Mouse (Mus musculus) T-helper 1 cell (primary cell): ENCODE data around the gene Ptprq.

Source experiments
- in situ Hi-C: fragments of 300-600 bp; cut with MboI, MseI; formaldehyde crosslinking; loops from one replicate; pipeline ENCODE4 v1.15.1; 2025; ENCODE audit warnings: high pct_unique_total_duplicates

Gene Ptprq

DNA sequence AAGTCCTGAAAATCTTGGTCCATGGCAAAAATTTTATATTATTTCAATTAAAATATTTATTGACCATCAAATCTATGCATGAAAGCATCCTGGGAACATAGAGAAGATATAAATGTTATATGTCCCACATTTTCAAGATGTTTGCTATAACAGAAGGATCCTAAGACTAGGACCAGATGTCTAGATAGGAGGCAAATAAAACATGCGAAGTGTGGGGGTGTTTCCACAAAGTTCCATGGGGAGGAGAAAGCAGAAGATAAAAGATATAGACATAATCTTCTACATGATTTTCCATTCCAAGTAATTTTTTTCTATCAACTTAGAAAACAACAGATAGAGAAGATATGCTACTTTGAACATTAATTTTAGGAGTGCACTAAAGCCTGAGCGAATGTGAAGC is 70.2 kb downstream of the Ptprq start:
- in situ Hi-C loops: no loop called here

DNA sequence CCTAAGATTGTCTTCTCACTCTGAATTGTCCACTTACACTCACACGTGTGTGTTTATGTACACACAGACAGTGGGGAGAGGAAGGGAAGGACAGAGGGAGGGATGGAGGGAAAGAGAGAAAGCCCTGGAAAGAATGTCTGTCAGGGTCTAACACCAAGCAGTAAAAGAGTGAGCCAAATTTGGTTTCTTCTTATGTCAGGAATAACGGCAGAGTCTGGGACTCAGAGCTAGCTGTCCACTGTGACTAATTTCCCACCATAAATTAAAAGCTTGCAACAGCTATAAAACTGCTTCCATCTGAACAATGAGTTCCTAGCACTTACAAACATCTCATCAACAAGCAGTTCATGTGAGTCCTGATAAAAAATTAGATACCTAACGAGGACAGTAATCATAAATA is 91.7 kb downstream of the Ptprq start:
- in situ Hi-C loops: no loop called here

DNA sequence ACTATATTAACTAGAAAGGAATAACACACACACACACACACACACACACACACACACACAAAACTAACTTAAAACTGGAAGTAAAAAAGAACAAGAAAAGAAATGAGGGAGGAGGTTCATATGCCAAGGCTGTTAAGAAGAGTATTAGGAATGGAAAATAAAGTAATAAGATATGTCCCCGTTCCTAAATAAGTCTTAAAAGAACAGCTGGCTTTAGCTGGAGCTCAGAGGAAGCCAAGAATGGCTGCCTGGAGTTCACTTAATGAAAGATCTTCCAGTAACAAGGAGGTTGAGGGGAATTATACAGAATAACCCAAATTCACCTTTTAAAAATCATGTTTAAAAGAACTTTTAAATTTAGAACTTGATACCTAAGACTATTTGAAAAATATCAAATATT is 93.2 kb downstream of the Ptprq start:
- in situ Hi-C loops: no loop called here

DNA sequence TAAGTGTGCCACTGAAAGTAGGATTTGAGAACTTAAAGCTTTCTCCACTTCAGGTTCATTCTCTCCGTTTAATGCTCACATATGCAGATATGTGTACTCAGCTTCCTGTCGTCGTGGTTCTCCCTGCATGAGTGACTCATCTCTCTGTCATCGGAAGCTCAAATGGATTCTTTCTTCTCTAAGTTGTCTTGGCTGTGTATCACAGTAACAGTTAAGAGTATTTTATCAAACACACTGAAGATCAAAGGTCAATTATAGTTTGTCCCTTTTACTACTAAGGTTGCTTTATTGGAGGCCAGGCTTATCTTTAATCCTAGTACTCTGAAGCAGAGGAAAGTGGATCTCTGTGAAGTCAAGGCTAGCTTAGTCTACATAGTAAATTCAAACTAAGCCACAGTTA is 95.6 kb downstream of the Ptprq start:
- in situ Hi-C loops: no loop called here

DNA sequence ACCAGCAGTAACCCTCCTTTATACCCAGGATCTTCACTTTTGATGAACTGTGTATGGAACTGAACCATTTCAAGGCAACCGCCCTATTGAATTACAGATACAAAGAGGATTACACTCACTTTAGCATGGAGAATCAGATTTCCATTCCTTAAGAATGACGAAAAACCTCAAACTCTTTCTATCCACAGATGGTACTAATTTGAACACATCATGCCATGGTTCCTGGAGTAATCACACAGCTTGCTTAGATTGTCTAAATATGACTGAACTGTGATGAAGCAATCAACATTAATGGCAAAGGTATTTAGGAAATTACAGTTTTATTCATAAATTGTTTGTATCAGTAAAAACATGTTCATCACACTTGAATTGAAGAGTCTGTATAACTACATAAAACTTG is 104.4 kb downstream of the Ptprq start:
- in situ Hi-C loops: no loop called here

DNA sequence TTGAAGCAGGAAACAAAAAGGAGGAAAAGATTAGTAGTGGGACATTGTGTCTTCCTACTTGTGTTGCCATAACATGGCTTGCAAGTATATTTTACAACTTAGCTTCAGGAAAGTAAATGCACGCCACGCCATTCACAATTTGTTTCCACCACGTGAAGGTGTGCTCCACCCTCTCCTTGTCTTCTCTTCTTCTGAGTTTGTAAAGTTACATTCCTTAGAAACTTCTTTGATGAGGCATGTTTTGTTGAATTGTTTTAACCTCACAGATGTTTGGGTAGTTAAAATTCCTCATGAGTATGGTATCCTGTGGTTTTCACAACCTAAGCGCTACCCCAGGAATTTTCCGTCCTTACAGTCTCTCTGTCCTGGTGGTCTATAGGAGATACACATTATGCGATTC is 118.5 kb downstream of the Ptprq start:
- in situ Hi-C loops: no loop called here

DNA sequence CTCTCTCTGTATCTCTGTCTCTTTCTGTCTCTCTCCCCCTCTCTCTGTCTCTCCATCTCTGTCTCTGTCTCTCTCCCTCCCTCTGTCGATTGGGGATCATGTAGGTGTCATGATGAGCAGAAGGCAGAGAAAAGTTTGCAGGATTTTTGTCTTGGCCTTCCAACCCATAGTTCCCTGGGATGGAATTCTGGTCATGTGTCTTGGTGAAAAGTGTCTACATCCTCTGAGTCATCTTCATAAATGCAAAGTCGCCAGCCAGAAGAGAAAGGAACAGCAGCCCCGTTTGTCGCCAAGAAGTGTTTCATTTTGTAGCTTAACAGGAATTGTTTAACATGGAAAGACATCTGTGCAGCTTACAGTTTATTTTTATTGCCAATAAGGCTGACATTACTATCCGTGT is 136.5 kb downstream of the Ptprq start:
- in situ Hi-C loops: no loop called here

DNA sequence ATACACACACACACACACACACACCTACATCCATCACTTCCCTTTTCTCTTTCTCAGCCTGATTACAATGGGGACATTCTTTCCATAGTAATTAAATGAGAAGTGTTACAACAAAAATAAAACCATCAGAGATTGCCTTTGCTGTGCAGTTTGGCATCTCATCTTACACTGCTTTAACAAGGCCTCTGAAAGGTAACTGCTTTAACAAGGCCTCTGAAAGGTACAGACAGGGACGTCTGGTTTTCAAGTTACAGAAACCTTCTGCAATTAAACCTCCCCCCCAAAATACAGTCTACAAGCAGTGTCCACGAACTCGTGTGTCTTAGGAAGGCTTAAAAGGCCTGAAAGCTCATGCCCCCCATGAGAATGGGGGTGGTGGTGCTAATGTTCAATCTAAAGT is 150.8 kb downstream of the Ptprq start:
- in situ Hi-C loops: no loop called here

DNA sequence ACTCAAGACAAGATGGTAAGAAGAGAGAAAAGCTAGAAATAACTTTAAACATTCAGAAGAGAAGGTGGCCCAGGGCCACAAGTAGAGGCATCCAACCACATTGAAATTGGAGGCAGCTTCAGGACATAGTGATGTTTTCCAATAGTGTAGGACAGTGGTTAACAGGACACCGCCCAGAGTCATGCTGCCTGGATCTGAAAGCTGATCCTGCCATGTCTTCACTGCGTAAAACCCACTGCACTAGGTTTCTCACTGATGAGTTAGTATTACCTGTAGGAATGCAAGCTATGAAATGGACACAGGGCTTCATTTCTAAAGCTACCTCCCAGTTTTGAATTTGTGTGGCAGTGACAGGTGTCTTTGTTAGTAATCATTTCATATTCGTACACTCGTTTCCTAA is 151.6 kb downstream of the Ptprq start:
- in situ Hi-C loops: no loop called here

DNA sequence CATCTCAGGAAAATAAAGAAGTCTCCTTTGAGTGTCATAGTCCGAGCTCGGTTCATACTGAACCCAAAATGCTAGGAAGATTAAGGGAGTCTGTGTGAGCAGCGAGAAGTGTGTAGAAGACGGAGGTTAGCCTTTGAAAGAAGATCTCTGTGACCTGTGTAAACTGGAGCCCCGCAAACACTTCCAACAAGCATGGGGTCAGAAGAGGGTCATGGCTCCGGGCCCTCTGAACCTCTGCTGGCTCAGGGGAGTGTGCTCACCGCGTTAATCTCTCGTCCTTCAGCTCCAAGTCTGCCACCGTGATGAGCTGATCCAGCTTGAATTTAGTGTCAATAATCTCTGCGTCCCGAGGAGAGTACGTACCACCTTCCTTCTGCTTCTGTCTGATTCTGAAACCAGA is 157.0 kb downstream of the Ptprq start:
- in situ Hi-C loops: no loop called here

DNA sequence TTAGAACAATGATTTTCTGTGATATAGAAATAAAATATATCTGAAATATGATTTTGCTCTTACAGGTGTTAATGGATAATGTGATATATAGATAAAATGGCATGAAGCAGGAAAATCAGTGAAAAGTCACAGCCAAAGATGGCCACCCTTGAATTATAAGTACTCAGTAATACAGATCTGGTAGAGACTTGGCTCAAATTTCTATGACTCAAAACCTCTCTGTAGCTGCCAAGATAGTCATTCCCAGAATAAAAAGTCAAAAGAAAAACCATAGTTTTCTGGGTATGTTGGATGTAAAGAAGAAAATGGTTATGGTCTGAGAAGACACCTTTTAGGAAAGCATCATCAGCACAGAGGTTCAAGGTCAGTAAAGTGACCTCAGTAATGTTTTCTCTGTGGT is 159.0 kb downstream of the Ptprq start:
- in situ Hi-C loops: no loop called here

DNA sequence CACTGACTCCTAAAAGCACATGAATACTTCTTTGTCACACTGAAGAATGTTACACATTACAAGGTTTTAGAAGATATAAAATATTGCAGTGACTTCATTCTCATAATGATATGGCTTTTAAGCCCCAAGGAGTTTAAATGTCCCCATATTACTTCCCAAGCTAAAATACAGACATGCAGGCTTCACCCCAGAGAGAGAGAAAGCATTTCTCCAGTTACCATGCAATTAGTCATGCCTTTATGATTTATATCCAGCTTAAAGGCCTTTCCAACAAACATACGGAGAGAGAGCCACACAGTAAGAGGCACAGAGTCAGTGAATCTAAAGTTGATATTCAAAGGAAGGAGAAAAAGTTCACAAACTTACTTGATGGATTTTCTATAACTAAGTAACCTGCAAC is 176.8 kb downstream of the Ptprq start:
- in situ Hi-C loops: no loop called here

DNA sequence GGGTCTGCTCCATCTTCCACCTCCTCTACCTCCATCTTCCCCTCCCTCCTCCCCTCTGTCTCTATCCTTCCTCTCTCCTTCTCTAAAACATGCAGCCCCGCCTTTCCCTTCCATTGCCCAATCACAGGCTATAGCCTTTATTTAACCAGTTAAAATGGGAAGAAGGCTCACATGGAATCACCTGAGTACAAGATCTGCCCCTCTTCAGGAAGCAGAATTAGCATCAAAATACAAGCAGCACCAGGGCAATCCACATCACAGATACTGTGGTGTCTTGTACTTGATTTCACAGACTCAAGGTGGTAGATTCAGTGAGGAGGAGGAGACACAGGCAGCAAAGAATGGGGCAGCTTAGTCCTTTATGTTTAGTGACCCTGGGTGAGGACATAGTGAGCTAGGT is 191.1 kb downstream of the Ptprq start:
- in situ Hi-C loops: no loop called here

DNA sequence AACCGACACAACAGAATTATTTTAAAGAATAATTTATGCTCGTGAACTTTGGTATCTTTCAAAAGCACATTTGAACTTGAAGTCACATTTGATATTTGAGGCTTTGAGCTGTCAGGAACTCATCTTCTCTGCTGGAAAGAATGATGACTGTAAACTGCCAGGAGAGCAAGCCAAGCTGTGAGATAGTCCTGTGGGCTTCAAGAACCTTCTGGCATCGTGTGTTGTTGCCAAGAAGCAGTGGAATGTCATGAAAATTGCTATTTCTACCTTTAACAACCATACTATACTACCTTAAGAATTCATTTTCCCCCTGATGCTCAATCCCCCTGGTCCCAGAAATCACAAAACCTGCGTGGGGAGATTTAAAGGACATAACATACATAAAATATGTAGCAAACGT is 200.6 kb downstream of the Ptprq start:
- in situ Hi-C loops: no loop called here

DNA sequence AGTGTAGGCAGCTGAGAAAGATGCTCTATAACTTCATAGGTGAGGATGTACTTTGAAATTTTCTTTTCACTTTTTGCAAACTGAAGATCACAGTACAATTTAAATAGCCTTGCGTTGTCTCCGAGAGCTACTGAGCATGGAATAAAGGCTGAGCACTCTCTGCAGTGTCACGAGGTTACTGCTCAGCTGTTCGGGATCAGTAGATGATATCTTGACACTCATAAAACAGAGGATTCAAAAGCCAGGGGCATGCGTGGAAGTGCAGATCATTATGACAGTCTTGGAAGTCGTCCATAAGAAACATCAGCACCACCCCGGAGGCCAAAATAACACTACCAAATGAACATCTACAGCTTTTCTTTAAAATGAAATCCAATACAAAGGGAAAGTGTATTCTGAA is 203.2 kb downstream of the Ptprq start:
- in situ Hi-C loops: no loop called here

DNA sequence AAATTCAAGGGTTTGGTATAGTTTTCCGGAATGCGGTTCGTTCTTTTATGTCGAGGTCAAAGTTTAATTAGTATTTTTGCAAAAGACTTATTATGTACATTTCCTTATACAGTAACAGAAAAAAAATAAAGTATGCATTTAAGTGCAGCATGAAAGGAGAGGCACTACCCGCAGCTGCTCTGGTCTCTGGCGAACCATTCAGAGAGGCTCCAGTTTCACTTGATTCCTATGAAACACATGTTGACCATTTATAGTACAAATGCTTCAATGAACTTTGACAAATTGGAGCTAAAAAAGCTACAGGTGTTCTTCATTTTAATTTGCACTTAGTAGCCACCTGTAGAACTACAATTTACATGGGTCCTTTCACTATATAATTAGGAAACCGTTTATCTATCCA is 205.1 kb downstream of the Ptprq start:
- in situ Hi-C loops: no loop called here

DNA sequence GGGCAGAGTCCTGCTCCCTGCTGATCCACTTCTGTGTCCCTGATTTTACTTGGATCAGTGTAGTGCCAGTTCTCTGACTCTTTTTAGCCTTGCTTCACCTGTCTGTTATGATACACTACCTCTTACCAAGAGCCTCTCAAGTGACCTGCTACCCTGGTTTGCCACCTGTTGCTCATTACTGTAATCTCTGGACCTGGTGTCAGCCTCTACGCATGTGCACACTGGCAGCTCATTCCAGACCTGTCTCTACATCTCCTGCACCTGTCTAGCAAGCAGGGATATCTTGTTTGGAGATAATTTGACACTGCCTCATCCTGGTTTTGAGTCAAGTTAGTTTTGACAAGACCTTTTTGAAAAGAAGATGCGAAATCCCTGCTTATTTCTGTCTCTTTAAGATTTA is 213.5 kb downstream of the Ptprq start:
- in situ Hi-C loops: no loop called here

DNA sequence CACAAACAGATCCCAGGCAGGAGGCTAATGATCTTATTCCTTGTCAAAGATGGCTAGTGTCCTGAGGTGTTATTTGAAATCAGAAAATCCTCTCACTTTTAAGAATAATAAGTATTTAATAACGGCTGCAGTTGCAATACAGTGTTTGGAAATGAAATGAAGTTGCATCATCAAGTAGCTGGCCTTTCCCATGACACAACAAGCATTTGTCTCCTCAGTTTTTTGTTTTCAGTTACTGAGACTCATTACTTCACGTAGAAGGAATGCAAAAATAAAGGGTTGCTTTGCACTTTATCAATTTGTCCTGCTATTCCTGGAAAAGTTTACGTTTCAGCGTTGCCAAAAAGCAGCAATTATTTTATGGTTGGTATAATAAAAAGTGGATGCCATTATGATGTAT is 216.4 kb downstream of the Ptprq start:
- in situ Hi-C loops: no loop called here

DNA sequence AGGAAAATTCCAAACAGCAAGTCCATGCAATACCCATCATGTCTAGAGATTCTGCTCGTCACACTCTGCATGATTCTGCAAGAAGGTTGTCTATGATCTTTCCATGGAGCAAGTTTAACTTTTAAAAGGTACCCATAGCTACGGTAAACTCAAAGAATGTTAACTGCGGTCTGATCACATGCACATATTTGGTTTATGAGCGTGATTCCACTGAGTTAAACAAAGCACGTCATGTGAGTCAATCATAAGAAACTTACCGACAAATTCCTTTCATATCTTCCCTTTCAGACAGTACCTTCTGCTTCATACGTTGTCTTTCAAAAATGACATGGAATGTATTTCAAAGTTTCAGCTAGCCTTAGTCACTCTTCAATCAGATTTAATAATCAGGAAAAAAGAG is 217.7 kb downstream of the Ptprq start:
- in situ Hi-C loops: no loop called here

DNA sequence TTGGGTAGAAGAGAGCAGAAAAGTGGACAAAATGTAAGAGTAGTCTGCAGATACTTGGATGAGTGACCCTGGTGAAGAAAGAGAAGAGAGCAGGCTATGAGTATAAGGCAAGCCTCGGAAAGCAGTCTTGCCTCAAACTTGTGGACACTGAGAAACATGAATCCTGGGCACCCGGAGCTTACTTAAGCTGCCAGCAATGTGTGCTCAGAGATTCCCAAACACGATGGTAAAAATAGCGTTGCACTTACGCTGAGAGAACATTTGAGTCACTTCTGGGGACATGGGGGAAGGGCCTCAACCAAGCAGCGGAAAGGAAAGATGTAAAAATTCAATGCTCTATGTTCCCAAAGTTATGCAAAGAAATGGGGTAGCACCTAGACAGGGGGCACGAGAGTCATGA is 220.2 kb downstream of the Ptprq start:
- in situ Hi-C loops: no loop called here

DNA sequence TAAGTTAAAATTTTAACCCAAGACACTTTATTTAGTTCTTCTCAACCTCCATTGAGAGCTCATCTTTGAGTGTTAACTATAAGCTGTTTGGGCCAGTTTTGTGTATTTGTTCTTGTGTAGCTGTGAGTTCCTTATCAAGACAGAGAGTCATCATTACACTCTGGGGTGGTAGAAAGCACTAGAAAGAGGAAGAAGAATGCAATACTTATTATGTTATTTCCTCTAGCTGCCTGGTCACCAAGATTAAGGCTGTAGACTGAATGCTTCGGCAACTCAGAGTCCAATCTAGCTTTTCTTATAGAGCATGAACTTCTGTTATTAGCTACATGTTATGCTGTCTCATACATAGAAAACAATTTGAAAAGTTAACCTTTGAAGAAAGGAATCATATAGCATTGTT is 223.4 kb downstream of the Ptprq start:
- in situ Hi-C loops: no loop called here

DNA sequence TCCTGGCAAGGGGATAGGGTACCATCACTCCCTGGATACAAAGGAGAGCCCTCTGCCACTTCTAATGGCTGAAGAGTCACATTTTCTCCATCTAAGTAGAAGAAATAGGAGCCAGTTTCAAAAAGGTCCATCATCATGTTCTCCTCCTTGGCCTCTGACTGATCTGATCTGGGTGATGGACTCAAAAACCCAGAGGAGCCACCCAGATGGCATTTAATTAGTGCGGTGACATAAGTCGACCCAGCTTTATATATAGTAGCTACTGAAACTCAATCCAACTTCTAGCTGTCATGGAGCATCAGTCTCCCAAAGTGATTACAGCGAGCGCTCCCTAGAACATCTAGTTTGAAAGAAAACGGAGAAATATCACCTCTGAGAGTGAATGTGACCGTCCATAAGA is 225.3 kb downstream of the Ptprq start, which contains the start of gene Myf6:
Myf6 (minus strand) TSS at position 170 of the 400 bp plus-strand sequence.
- in situ Hi-C loops: no loop called here

DNA sequence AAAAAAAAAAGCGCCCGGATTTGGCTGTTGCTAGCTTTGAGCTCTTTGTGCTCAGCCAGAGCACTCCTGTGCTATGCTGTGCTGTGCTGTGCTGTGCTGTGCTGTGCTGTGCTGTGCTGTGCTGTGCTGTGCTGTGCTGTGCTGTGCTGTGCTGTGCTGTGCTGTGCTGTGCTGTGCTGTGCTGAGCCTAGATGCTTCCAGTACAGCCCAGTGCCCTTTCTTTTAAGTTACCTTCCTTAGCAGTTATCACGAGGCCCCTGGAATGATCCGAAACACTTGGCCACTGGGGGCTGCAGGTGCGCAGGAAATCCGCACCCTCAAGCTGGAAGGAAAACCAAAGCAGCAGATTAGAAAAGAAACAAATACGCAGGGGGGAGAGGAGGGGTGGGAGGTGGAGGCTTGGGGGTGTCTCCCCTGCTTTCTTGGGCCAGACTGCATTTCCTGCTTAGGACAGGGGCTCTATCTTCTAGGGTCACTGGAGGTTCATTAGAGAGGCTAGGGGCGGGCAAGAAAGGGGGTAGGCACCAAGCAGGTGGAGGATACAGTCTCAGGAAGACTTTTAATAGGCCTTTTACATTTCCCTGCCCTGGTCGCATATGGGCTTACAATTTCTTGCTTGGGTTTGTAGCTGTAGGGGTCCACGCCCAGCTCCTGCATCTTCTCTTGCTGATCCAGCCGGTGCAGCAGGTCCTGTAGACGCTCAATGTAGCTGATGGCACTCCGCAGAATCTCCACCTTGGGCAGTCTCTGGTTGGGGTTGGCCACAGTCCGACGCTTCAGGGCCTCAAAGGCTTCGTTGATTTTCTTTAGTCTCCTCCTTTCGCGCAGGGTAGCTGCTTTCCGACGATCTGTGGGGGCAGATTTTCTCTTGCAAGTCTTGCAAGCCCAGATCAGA is 226.0 kb downstream of the Ptprq start:
- in situ Hi-C loops: no loop called here
